In genomic region chr12:100194181-100194580, GRCm38 (mm10) we compare ENCODE assay signal across 14 mouse cellular contexts.
"Had no signal": no experiment of that assay in that cellular context is flagged by ENCODE, and none has a peak within 500 bp of the region (broad histone marks: within the 10 kb centered on the region; RNA-seq: fewer than 3 reads in every experiment).

No protein-coding gene starts in this region.

- H3K9ac ChIP-seq: kidney, embryonic 15.5 days; limb, embryonic 15.5 days; liver, embryonic 12.5 days; lung, embryonic 14.5 days; midbrain, embryonic 13.5 days; neural tube, embryonic 12.5 days had no signal

- H3K36me3 ChIP-seq: kidney, embryonic 15.5 days; limb, embryonic 15.5 days; liver, embryonic 12.5 days; midbrain, embryonic 13.5 days; neural tube, embryonic 12.5 days had no signal

- H3K9me3 ChIP-seq: kidney, embryonic 15.5 days; limb, embryonic 15.5 days; liver, embryonic 12.5 days; midbrain, embryonic 13.5 days; neural tube, embryonic 12.5 days had no signal

- H3K4me1 ChIP-seq: neural tube, embryonic 12.5 days had no signal

- H3K27ac ChIP-seq: kidney, embryonic 15.5 days; limb, embryonic 15.5 days; liver, embryonic 12.5 days; macrophage; midbrain, embryonic 13.5 days; neural tube, embryonic 12.5 days; stomach, postnatal 0 days had no signal

- ATAC-seq: liver, embryonic 12.5 days; midbrain, embryonic 13.5 days had no signal

- H3K27me3 ChIP-seq: kidney, embryonic 15.5 days; limb, embryonic 15.5 days; liver, embryonic 12.5 days; midbrain, embryonic 13.5 days; neural tube, embryonic 12.5 days had no signal

- H3K4me3 ChIP-seq: kidney, embryonic 15.5 days; limb, embryonic 15.5 days; liver, embryonic 12.5 days; midbrain, embryonic 13.5 days; neural tube, embryonic 12.5 days had no signal

- H3K4me2 ChIP-seq: kidney, embryonic 15.5 days; limb, embryonic 15.5 days; liver, embryonic 12.5 days; lung, embryonic 14.5 days; midbrain, embryonic 13.5 days; neural tube, embryonic 12.5 days had no signal

- DNase-seq: kidney, adult 2 months; kidney, postnatal 14 days; layer of hippocampus, postnatal 36 days; lung, embryonic 14.5 days; lung, postnatal 14 days; right cerebral cortex, postnatal 25 days; thymus, postnatal 4 days had no signal
